Comparison of ENCODE assay signal across 9 mouse cellular contexts in genomic region chr12:91050593-91051325, GRCm38 (mm10).
DNase-seq lines count a peak whose midpoint lies in the region; ATAC-seq lines count a peak whose summit lies in the region.
"Had no signal": no experiment of that assay in that cellular context is flagged by ENCODE, and none has a peak within 500 bp of the region (broad histone marks: within the 10 kb centered on the region; RNA-seq: fewer than 3 reads in every experiment).

No protein-coding gene starts in this region.

- no peak for ATAC-seq in granulocyte monocyte progenitor cell, adult 5-6 weeks (replicated peaks; ENCODE audit: poor library complexity, severe bottlenecking)
- ATAC-seq: forebrain, embryonic 16.5 days had no signal

- DNase-seq in heart, adult 18-20 months = peak; percentile 49 to 63
- no peak for DNase-seq in heart, postnatal 36 days
- peak; percentile 19 to 39 for DNase-seq in urinary bladder, adult 18-20 months (ENCODE audit: low spot score in 2 of 2)
- DNase-seq in urinary bladder, adult 2 months (ENCODE audit: low spot score) = no peak
- peak; percentile 8 to 22 for DNase-seq in frontal cortex, postnatal 14 days (ENCODE audit: low spot score in 2 of 2)
- peak; percentile 39 to 52 for DNase-seq in urinary bladder, postnatal 36 days (ENCODE audit: low spot score in 2 of 2)
- DNase-seq in embryo, embryonic 9.5 days (ENCODE audit: extremely low spot score) = no peak

- intact Hi-C loops in heart, postnatal 36 days (cut with DNase I) = no loop called here

Comparison
In these comparisons a context has a peak if more than half of its experiments do, and no peak if none do; other contexts are left out.
1. DNase-seq: peak in heart, adult 18-20 months (2 of 2), urinary bladder, adult 18-20 months (2 of 2), frontal cortex, postnatal 14 days (2 of 2) and urinary bladder, postnatal 36 days (2 of 2); none in heart, postnatal 36 days (0 of 2), urinary bladder, adult 2 months (single experiment) and embryo, embryonic 9.5 days (single experiment).